Mouse (Mus musculus): ENCODE data around the gene Cklf. TPM values are rescaled to one million over a fixed set of nuclear protein-coding genes. Genes with fewer than 3 reads are reported as not detected.
"Not testable (repeated sequence)": the region's sequence is repeated elsewhere in the genome, so short reads cannot be mapped to it uniquely, and the experiment has no call there.

Cklf gene
- total RNA-seq, 2 experiments from 2014 or later: 7.6 to 37.3 TPM

DNA sequence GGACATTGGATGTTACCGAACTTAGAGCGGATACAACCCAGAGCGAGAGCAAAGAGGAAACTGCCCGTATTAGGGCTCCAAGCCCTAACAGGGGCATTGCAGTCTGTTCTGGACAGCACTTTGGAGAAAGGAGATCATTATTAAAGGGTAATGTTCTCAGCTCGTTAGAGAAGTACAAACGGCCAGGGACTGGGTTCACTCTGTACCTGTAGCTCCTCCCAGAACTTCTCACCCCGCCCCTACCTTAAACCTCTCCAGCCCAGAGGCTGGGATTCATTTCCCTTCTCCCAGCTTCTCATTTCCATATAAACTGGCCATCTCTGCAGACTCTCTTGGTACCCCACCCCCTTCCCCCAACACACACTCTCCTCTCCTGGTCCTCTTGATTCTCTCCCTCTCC, 800 bp downstream of the Cklf start:
- no peak for ATAC-seq (replicated peaks; ENCODE audit: low FRiP score, low TSS enrichment, poor library complexity, severe bottlenecking)

GRCm38 (mm10) chr8:104253016-104253415, 2.4 kb downstream of the Cklf start:
- peak; percentile 40; the same call in 1 of the 2 replicates for ATAC-seq (replicated peaks; ENCODE audit: low FRiP score, low TSS enrichment, poor library complexity, severe bottlenecking)

- not testable (repeated sequence) for ATAC-seq (replicated peaks; ENCODE audit: low FRiP score, low TSS enrichment, poor library complexity, severe bottlenecking)
Measured at GRCm38 (mm10) chr8:104261802-104262201, 11.1 kb downstream of the Cklf start.

DNA sequence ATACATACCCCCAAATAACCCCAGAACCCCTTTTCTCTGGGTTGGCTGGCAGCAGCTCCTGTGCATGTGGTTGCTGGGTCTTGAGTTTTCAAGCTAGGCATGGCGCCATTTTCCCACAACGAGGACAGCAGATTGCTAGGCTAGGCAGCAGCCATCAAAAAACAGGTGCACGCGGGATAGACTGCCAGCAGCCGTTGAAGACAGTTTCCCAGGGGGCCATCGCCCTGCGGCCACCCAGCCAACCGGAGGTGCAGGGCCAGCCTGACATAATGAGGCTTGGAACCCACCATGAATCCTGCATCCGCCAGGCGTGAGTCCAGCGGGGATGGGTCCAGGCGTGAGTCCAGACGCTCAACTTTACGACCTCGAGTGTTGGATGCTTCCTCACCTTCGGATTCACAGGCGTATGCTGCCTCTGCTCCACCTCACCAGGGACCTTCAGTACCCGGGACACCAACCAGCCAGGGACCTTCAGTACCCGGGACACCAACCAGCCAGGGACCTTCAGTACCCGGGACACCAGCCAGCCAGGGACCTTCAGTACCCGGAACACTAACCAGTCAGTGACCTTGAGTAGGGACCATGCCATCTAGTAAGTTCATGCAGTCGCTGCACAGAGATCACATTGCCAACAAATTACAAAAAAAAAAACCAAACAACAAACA, 13.7 kb downstream of the Cklf start:
- not testable (repeated sequence) for ATAC-seq (replicated peaks; ENCODE audit: low FRiP score, low TSS enrichment, poor library complexity, severe bottlenecking)

DNA sequence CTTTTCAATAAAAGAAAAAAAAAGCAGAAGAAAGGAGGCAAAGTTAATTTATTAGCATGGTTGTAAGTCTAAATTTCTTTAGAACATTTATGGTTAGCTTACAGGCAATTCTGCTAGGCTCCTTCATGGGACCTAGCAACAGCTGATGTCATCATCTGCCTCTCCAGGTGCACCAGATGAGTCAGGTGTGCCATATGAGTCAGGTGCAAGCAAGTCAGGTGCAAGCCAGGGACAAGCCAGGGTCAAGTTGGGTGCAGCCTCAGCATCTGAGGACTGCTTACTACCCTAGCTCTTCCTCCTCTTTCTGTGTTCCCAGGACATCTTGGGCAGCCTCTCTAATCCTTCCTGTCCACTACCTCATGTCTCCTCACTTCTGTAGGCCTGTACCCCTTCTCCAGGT, 17.7 kb downstream of the Cklf start:
- ATAC-seq (replicated peaks; ENCODE audit: low FRiP score, low TSS enrichment, poor library complexity, severe bottlenecking): no peak

DNA sequence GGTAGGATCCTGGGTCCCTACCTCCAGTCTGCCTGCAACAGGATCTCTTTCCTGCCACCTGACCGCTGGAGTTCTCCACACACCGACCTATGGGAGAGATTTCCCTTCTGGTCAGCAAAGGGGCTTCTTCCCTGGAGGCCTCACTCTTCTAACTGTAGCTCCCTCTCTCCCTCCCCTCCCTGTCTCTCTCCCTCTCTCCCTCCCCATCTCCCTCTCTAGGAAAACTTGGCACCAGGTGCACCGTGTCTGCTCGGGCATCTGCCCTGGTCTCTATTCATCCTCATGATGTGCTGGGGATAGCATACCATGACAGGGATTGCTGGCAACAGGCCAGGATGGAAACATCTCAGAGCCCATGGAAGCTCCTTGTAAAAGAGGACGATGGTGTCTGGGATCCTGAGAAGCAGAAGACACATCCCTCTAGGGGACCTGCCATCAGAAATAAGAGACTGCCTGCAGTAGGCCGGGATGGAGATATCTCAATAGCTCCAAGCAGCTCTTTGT, 18.3 kb downstream of the Cklf start:
- no peak for ATAC-seq (replicated peaks; ENCODE audit: low FRiP score, low TSS enrichment, poor library complexity, severe bottlenecking)

GRCm38 (mm10) chr8:104293081-104293480, 42.4 kb downstream of the Cklf start, which contains the start of gene Cmtm2a:
Cmtm2a (minus strand) TSS chr8:104293181.
- not testable (repeated sequence) for ATAC-seq (replicated peaks; ENCODE audit: low FRiP score, low TSS enrichment, poor library complexity, severe bottlenecking)

GRCm38 (mm10) chr8:104294396-104294795, 43.7 kb downstream of the Cklf start:
- no peak for ATAC-seq (replicated peaks; ENCODE audit: low FRiP score, low TSS enrichment, poor library complexity, severe bottlenecking)

GRCm38 (mm10) chr8:104301577-104301976, 50.9 kb downstream of the Cklf start:
- not testable (repeated sequence) for ATAC-seq (replicated peaks; ENCODE audit: low FRiP score, low TSS enrichment, poor library complexity, severe bottlenecking)

- ATAC-seq (replicated peaks; ENCODE audit: low FRiP score, low TSS enrichment, poor library complexity, severe bottlenecking): not testable (repeated sequence)
Measured at GRCm38 (mm10) chr8:104302536-104302935, 51.9 kb downstream of the Cklf start.

DNA sequence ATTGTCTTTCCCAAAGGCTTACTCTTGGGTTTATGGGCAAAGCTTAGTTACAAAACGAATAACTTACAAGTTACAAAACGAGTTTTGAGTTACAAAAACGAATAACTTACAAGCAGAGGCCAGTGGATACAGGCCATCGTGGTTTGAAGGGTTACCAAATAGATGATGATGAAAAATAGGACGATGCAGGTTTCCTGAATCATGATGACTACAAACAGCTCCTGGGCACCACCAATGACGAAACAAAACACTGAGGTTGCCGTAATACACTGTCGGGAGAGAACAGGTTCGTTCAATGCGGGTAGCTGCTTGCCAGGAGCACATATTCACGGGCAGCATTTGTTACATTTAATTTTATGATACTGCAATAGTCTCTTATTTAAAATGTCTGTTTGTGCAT, 54.3 kb downstream of the Cklf start:
- ATAC-seq (replicated peaks; ENCODE audit: low FRiP score, low TSS enrichment, poor library complexity, severe bottlenecking): no peak

DNA sequence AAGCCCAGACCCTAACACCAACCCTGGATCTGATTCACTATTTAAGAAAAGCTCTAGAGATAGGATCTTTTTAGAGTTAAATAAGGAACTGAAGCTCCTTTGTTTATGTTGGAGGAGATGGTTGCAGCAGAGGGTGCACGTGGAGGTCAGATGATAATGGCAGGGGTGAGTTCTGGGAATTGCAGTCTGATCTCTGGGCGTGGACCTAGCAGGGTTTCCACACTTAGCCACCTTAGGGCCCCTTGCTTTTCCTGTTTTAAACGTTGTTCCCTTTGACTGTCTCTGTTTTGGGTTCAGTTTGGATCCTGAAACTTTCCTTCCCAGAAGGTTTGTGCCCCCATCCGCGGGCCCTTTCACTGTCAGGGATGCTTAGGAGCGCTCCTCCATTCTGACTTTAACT, 57.7 kb downstream of the Cklf start:
- not testable (repeated sequence) for ATAC-seq (replicated peaks; ENCODE audit: low FRiP score, low TSS enrichment, poor library complexity, severe bottlenecking)

DNA sequence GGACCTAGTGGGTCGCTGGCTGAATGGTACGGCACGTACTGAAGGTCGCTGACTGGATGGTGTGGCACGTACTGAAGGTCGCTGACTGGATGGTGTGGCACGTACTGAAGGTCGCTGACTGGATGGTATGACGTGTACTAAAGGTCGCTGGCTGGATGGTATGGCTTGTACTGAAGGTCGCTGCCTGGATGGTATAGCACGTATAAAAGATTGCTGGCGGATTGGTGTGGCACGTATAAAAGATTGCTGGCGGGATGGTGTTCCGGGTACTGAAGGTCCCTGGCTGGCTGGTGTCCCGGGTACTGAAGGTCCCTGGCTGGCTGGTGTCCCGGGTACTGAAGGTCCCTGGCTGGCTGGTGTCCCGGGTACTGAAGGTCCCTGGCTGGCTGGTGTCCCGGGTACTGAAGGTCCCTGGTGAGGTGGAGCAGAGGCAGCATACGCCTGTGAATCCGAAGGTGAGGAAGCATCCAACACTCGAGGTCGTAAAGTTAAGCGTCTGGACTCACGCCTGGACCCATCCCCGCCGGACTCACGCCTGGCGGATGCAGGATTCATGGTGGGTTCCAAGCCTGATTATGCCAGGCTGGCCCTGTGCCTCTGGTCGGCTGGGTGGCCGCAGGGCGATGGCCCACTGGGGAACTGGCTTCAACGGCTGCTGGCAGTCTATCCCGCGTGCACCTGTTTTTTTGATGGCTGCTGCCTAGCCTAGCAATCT, 58.9 kb downstream of the Cklf start, which contains the start of the genes Gm45711 and Cmtm1:
Gene Gm45711, minus strand, starts transcription at position 641 of the 715 bp plus-strand sequence.
Gene Cmtm1, minus strand, starts transcription at position 705 of the 715 bp plus-strand sequence.
- ATAC-seq (replicated peaks; ENCODE audit: low FRiP score, low TSS enrichment, poor library complexity, severe bottlenecking): not testable (repeated sequence)

- not testable (repeated sequence) for ATAC-seq (replicated peaks; ENCODE audit: low FRiP score, low TSS enrichment, poor library complexity, severe bottlenecking)
Measured at GRCm38 (mm10) chr8:104312023-104312422, 61.4 kb downstream of the Cklf start.

DNA sequence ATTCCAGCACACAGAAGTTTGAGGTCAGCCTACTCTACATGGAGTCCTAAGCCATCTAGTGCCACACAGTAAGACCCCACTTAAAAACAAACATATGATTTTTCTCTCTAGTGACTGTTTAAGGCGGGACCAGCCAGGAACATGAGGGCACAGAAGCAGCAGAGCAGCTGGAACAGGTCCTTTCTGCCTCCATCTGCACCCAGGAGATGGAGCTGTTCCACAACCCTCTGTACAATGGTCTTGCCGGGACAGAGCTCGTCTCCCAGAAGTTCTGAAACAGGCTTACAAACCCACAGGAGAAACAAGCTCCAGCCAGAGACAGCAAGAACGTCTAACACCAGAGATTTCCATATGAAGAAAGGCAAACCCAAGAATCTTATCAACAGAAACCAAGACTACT, 62.6 kb downstream of the Cklf start:
- no peak for ATAC-seq (replicated peaks; ENCODE audit: low FRiP score, low TSS enrichment, poor library complexity, severe bottlenecking)

Other genes starting within 250 kb of the Cklf start
- gene Cdh5, start 149.2 kb upstream of the Cklf start, total RNA-seq (2014; fragmentation: Nextera tagmentation): not detected in 2 replicates
- gene Cdh5, start 149.2 kb upstream of the Cklf start, total RNA-seq (2017): not detected in 2 replicates
- not detected in 2 replicates for gene Bean1, start 80.4 kb upstream of the Cklf start, total RNA-seq (2014; fragmentation: Nextera tagmentation)
- not detected in 2 replicates for gene Bean1, start 80.4 kb upstream of the Cklf start, total RNA-seq (2017)
- 9.5 and 30.7 TPM in 2 replicates for gene Tk2, start 2.3 kb upstream of the Cklf start, total RNA-seq (2014; fragmentation: Nextera tagmentation)
- 12.4 and 14.5 TPM in 2 replicates for gene Tk2, start 2.3 kb upstream of the Cklf start, total RNA-seq (2017)
- not detected in 2 replicates for gene Cmtm2a, start 42.3 kb downstream of the Cklf start, total RNA-seq (2014; fragmentation: Nextera tagmentation)
- not detected in 2 replicates for gene Cmtm2a, start 42.3 kb downstream of the Cklf start, total RNA-seq (2017)
- gene Gm45711, start 59.2 kb downstream of the Cklf start, total RNA-seq (2014; fragmentation: Nextera tagmentation): not detected in 2 replicates
- not detected in 2 replicates for gene Gm45711, start 59.2 kb downstream of the Cklf start, total RNA-seq (2017)
- not detected in 2 replicates for gene Cmtm1, start 59.3 kb downstream of the Cklf start, total RNA-seq (2014; fragmentation: Nextera tagmentation)
- not detected in 2 replicates for gene Cmtm1, start 59.3 kb downstream of the Cklf start, total RNA-seq (2017)
- gene Gm11020, start 70.7 kb downstream of the Cklf start, total RNA-seq (2014; fragmentation: Nextera tagmentation): not detected in 2 replicates
- not detected in 2 replicates for gene Gm11020, start 70.7 kb downstream of the Cklf start, total RNA-seq (2017)
- not detected in 2 replicates for gene Cmtm2b, start 71.4 kb downstream of the Cklf start, total RNA-seq (2014; fragmentation: Nextera tagmentation)
- not detected in 2 replicates for gene Cmtm2b, start 71.4 kb downstream of the Cklf start, total RNA-seq (2017)
- 4.9 and 5.8 TPM in 2 replicates for gene Cmtm3, start 88.5 kb downstream of the Cklf start, total RNA-seq (2014; fragmentation: Nextera tagmentation)
- 1.4 and 7.3 TPM in 2 replicates for gene Cmtm3, start 88.5 kb downstream of the Cklf start, total RNA-seq (2017)
- gene Cmtm4, start 144.9 kb downstream of the Cklf start, total RNA-seq (2014; fragmentation: Nextera tagmentation): 0.32 and 1.2 TPM in 2 replicates
- gene Cmtm4, start 144.9 kb downstream of the Cklf start, total RNA-seq (2017): 1.1 and 1.7 TPM in 2 replicates
- gene Dync1li2, start 192.2 kb downstream of the Cklf start, total RNA-seq (2014; fragmentation: Nextera tagmentation): 25.5 and 35.1 TPM in 2 replicates
- 53.1 and 61.4 TPM in 2 replicates for gene Dync1li2, start 192.2 kb downstream of the Cklf start, total RNA-seq (2017)

Data from megakaryocyte-erythroid progenitor cell, adult 5-6 weeks (primary cell).